Mouse (Mus musculus) forebrain, postnatal 0 days (tissue): ENCODE measurements around the gene Gm4884. TPM values are rescaled to one million over a fixed set of nuclear protein-coding genes. Genes with fewer than 3 reads are reported as not detected.
"Not testable (repeated sequence)": the region's sequence is repeated elsewhere in the genome, so short reads cannot be mapped to it uniquely, and the experiment has no call there.

Experiments used
- ATAC-seq: fragments of 200-750 bp; cut with Nextera tagmentation; 2 replicates; pipeline ENCODE4 v1.8.0; 2017; ENCODE audit warnings: mild to moderate bottlenecking, moderate library complexity
- DNase-seq: peaks from one replicate; pipeline ENCODE4 v3.0.0-alpha.2; 2015
- H3K27ac ChIP-seq: fragments of 300-500 bp; sonication (generic); 2 replicates; pipeline ENCODE4 v1.5.1; 2014; ENCODE audit warnings: low read depth, mild to moderate bottlenecking, antibody characterized with exemption, low read length, moderate library complexity, mixed read lengths
- H3K27me3 ChIP-seq: fragments of 300-500 bp; sonication (generic); 2 replicates; pipeline ENCODE4 v1.6.1; 2014; ENCODE audit warnings: mild to moderate bottlenecking, low read length, mixed read lengths; ENCODE audit not compliant: insufficient read depth
- H3K36me3 ChIP-seq: fragments of 300-500 bp; sonication (generic); 2 replicates; pipeline ENCODE4 v1.6.1; 2014; ENCODE audit warnings: mild to moderate bottlenecking, moderate library complexity; ENCODE audit not compliant: insufficient read depth
- H3K4me1 ChIP-seq: fragments of 300-500 bp; sonication (generic); 2 replicates; pipeline ENCODE4 v1.6.1; 2014; ENCODE audit warnings: antibody characterized with exemption; ENCODE audit not compliant: insufficient read depth
- H3K4me2 ChIP-seq: fragments of 300-500 bp; sonication (generic); 2 replicates; pipeline ENCODE4 v1.6.1; 2014; ENCODE audit warnings: low read depth, mild to moderate bottlenecking, moderate library complexity
- H3K4me3 ChIP-seq: fragments of 300-500 bp; sonication (generic); 2 replicates; pipeline ENCODE4 v1.5.1; 2014; ENCODE audit warnings: low read depth, low read length, mixed read lengths
- H3K9ac ChIP-seq: fragments of 300-500 bp; sonication (generic); 2 replicates; pipeline ENCODE4 v1.6.1; 2014; ENCODE audit warnings: mild to moderate bottlenecking
- H3K9me3 ChIP-seq: fragments of 300-500 bp; sonication (generic); 2 replicates; pipeline ENCODE4 v1.6.1; 2016; ENCODE audit warnings: low read length
- CTCF ChIP-seq: sonication (generic); IDR thresholded peaks from 2 replicates; pipeline ENCODE4 v1.5.1; 2016; ENCODE audit warnings: antibody characterized with exemption, control low read depth, low read depth
- WGBS: fragments of 180-500 bp; shearing (Covaris S2); extraction: QIAGEN DNeasy Blood & Tissue Kit; methylation state at CpG from one replicate; pipeline ENCODE4 v1.1.7; 2014; 5-methylcytosine and 5-hydroxymethylcytosine counted together
- polyA plus RNA-seq: library from polyadenylated mRNA; unstranded; fragments of >200 nt; fragmentation: Nextera tagmentation; extraction: Ambion mirVana; gene quantifications from 2 replicates; pipeline ENCODE4 v1.2.1, GENCODE M21; 2015
- total RNA-seq: library from RNA; depleted of rRNA; stranded (reverse); fragments of >200 nt; gene quantifications from 2 replicates; pipeline ENCODE4 v1.2.3, GENCODE M21; 2014; rRNA removed

The Gm4884 gene
- total RNA-seq (not detected in 2 replicates), polyA plus RNA-seq (not detected in 2 replicates)

DNA sequence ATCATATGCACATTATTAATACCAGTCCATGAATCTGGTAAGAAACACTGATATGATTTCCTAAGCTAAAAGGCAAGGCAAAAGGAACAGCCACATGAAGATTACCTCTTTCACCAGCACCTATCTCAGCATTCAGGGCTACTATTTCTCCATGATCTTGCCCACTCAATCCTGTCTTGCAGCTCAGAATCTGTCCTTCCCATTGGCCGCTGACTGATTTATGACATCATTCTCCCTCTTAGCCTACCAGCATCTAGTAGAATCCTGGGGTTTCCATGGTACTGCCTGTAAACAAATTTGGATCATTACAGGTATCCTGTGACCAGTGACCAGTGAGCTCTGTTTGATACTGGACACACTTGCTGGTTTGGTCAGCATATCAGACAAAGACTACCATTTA is at the start of gene Gm4884:
TSS of gene Gm4884 (plus strand) at position 301 of the 400 bp plus-strand sequence.
- H3K27ac ChIP-seq, H3K4me3 ChIP-seq, DNase-seq, ATAC-seq, H3K36me3 ChIP-seq, H3K4me2 ChIP-seq, H3K9ac ChIP-seq, H3K27me3 ChIP-seq, H3K4me1 ChIP-seq, H3K9me3 ChIP-seq: not testable (repeated sequence)
- 100% methylated on average over 1 of the region's 1 CpGs for WGBS

DNA sequence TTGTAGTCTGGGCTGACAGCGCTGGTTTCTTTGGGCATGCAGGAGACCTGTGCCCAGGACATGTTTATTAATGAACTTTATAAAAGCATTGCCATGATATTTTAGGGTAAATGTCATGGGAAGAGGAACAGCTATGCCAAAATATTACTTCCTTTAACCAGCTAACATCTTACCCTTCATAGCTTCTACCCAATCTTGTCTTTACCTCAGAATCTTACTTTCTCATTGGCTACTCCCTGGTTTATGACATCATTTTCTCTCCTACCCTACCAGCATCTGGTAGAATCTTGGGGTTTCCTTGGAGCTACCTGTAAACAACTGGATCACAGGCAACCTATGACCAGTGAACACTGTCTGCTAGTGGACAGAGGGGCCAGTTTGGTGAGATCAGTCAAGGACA is 45.3 kb upstream of the Gm4884 start, which contains the start of gene 4930433I11Rik:
TSS of gene 4930433I11Rik (plus strand) at position 301 of the 400 bp plus-strand sequence.
- 82% methylated on average over 1 of the region's 1 CpGs for WGBS

DNA sequence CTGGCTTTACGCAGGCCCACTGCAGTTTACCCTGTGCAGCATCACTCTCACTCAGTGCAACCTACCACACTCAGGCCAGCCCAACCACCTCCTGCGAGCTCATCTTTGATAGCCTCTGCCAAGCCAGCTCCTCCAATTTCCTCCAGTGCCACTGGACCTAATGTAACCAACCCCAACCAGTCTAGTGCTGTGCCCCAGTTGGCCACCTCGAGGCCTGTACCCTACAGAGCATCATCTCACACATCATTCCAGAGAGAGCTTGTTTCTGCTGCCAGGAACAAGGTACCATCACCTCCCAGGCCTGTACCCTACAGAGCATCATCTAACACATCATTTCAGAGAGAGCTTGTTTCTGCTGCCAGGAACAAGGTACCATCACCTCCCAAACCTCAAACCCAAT is 11.5 kb downstream of the Gm4884 start:
- not testable (repeated sequence) for H3K4me1 ChIP-seq, H3K4me3 ChIP-seq, H3K9me3 ChIP-seq, ATAC-seq, DNase-seq, H3K4me2 ChIP-seq, H3K27ac ChIP-seq, H3K27me3 ChIP-seq, H3K9ac ChIP-seq, H3K36me3 ChIP-seq
- 57% methylated on average over 3 of the region's 3 CpGs for WGBS

More for the DNA sequence above, 45.3 kb upstream of the Gm4884 start, which contains the start of gene 4930433I11Rik:
- Histone ChIP-seq H3K4me2 (no peak within 1 kb of the TSS), H3K9me3 (no peaks in the 10 kb centered on the region), H3K9ac (no peak within 1 kb of the TSS), H3K27ac (no peak within 1 kb of the TSS), H3K27me3 (no peaks in the 10 kb centered on the region), H3K36me3 (no peaks in the 10 kb centered on the region), H3K4me3 (no peak within 1 kb of the TSS), H3K4me1 (no peaks in the 10 kb centered on the region)
- ATAC-seq = no peak
- TF ChIP-seq CTCF = no peak
- no peak for DNase-seq

Other genes with a start within 250 kb of the Gm4884 start
- gene Vstm2b, start 134.4 kb upstream of the Gm4884 start, total RNA-seq = 55.4 and 64.6 TPM in 2 replicates
- gene Vstm2b, start 134.4 kb upstream of the Gm4884 start, polyA plus RNA-seq = 27.2 and 31.8 TPM in 2 replicates
- not detected in 2 replicates for gene 4930433I11Rik, start 45.2 kb upstream of the Gm4884 start, total RNA-seq
- gene 4930433I11Rik, start 45.2 kb upstream of the Gm4884 start, polyA plus RNA-seq = not detected in 2 replicates
- not detected in 2 replicates for gene Gm5592, start 121.1 kb downstream of the Gm4884 start, total RNA-seq
- gene Gm5592, start 121.1 kb downstream of the Gm4884 start, polyA plus RNA-seq = not detected in 2 replicates